Mouse (Mus musculus) frontal cortex, postnatal 36 days (tissue): ENCODE results near the gene Gm27235.
"Not testable (repeated sequence)": the region's sequence is repeated elsewhere in the genome, so short reads cannot be mapped to it uniquely, and the experiment has no call there.

Source experiments
- DNase-seq, 2 experiments: peaks; one replicate each; pipeline ENCODE4 v3.0.0; 2022; ENCODE audit warnings: low spot score in 2 of 2

Gm27235 gene

GRCm38 (mm10) chr9:35790001-35790400, at the start of gene Gm27235, which contains the start of gene D730048I06Rik:
Gene Gm27235, minus strand, starts transcription at chr9:35790101.
Gene D730048I06Rik, minus strand, starts transcription at chr9:35790112.
- no peak for DNase-seq

- not testable (repeated sequence) for DNase-seq
These were observed 28.0 kb upstream of the Gm27235 start for GRCm38 (mm10) chr9:35817881-35818280.

DNA sequence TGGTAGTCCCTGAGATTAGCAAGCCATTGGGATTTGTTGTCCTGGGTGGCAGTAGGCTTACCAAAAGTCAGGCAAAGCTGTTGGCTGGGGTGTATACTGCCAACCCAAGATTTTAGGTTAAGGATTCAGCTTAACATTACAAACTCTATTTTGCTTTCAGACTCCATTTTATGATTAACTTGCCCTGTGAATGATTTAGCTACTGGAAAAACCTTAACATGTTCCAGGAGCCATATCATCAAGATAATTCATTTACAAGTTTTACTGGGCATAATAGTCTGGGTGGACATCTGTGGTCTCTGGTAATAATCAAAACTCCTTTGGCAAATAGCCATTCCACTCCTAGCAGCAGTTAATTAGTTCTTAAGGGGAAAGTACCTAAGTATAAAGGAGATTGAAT, 8.2 kb upstream of the Gm27235 start:
- no peak for DNase-seq

GRCm38 (mm10) chr9:35778009-35778408, 11.9 kb downstream of the Gm27235 start, which contains the start of gene Gm17727:
Gene Gm17727, minus strand, starts transcription at chr9:35778109.
- DNase-seq: no peak

GRCm38 (mm10) chr9:35756843-35757242, 33.1 kb downstream of the Gm27235 start:
- DNase-seq: no peak

DNA sequence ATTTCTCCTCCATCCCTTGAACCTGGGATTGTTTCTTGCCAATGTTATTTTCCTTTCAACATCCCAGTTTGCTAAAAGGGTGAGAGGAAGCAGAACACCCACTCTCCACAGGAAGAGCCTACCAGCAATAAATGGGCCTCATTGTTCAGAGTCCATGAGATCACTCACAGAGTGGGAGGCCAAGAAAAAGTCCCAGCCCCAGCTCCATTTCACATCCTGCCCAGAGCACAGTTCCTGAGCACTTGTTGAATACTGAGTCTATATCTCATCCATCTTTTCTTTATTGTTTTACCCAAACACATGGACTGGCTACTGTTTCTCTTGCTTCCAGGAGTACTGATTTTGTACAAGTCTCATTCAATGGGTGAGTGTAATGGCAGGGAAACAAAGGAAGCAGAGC, 49.2 kb downstream of the Gm27235 start, which contains the start of gene Gm17677:
TSS of gene Gm17677 (plus strand) at position 301 of the 400 bp plus-strand sequence.
- no peak for DNase-seq
